Mouse (Mus musculus) layer of hippocampus, adult 11-12 months (tissue): Measurements from ENCODE around the gene Mrpl32.

Source experiments
- DNase-seq: peaks from one replicate; pipeline ENCODE4 v3.0.0; 2022; ENCODE audit warnings: low spot score

Gene Mrpl32

GRCm38 (mm10) chr13:14612926-14613529 is at the start of gene Mrpl32, which contains the start of gene Psma2:
TSS of gene Mrpl32 (minus strand) at chr13:14613165.
TSS of gene Psma2 (plus strand) at chr13:14613240.
- peak; percentile 97 for DNase-seq

- no peak for DNase-seq
Observed at GRCm38 (mm10) chr13:14649301-14649700, 36.3 kb upstream of the Mrpl32 start.

DNA sequence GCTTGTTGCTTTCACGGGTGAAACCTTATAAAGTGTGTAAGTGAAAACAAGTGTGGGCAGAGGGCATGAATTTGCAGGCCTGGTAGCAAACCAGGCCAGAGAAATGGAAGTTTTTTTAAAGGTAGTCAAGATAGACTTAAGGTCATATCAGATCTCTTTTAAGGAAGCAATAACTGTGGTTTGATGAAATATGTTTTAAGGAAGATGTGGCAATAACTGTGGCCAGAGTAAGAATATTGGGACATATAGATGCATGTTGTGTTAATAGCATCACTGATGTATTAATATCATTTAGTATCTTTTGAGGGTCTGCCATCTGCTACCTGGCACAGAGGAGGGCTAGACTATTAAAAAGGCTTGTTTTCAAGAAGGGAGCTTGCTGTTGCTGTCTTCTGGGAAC is 27.0 kb upstream of the Mrpl32 start:
- DNase-seq: no peak

DNA sequence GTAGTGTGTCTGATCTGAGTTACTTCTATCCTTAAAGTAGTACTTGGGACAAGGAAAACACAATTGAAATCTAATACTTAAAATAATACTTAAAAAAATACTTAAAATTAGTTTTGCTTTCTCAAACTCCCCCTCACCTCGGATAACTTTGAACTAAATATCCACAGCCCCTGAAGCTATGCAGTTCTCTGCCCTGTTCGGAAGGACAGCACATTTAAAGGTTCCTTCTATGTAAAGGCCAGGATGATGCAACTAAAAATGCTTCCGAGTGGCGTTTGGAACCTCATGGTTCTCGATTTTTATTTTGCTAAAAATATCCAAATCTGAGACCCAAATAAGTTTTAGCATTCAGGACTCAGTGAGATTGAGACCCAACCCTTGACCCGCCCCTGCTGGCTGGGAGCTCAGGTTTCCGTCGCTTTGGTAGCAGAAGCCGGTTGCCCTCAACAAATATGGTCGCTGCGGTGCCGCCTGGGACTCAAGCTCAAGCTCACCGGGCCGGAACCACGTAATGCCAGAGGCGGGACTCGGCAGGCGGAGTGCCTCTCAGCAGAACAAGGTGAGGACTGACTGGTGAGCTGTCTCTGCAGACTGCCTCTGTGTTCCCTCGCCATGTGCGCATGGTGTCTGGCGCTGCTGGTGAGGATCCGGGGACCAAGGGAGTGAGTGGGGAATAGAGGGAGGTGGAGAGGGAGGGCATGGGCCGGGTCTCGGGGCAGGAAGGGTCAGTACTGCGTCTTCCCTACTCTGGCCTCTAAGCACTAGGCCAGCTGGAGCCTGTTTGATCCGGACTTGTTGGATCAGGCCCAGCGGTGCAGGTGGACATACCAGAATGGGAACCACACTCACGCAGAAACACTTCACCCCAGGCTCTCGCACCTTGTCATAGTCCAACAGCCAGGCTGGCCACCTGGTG is 17.0 kb upstream of the Mrpl32 start, which contains the start of gene AW209491:
Gene AW209491 (plus strand): TSS at position 429 of the 916 bp plus-strand sequence.
- peak; percentile 96 for DNase-seq

DNA sequence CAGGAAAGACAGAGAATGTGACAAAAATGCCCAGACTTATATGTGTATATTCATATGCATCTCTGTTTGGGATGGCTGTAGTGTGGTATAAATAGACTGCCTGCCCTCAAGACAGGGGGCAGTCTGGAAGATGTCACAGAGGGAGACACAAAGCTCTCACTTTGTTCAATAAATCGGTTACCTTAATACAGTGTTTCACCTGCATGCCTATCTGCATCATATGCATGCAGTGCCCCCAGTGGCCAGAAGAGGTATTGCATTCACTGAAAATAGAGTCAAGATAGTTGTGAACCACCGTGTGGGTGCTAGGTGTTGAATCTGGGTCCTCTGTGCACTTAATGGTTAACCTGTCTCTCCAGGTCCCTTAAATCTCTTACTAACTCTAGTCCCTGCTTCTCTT is 5.8 kb upstream of the Mrpl32 start:
- DNase-seq: peak; percentile 73

DNA sequence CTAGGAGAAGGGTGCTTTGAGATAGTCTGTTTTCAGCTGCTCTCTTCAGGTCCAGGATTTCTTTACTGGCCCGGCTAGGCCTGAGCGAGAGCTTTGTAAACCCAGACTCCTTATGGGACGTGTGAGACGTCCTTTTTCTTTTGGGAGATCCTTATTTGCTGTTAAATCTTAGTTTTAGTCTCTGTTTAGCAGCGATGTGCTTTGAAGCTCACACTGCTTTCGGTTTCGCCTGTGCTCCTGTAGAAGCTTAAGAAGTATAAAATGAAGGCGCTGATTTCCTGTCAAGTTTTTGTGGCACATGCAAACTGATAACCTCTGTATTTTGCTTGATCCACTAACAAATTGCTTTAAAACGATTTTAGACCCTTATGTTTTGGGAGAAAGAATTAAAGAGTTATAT is 588 bp upstream of the Mrpl32 start:
- DNase-seq: no peak

GRCm38 (mm10) chr13:14612463-14612862 is 502 bp downstream of the Mrpl32 start:
- no peak for DNase-seq

GRCm38 (mm10) chr13:14607616-14608015 is 5.3 kb downstream of the Mrpl32 start:
- DNase-seq: no peak

GRCm38 (mm10) chr13:14602744-14603143 is 10.2 kb downstream of the Mrpl32 start:
- DNase-seq: no peak

DNA sequence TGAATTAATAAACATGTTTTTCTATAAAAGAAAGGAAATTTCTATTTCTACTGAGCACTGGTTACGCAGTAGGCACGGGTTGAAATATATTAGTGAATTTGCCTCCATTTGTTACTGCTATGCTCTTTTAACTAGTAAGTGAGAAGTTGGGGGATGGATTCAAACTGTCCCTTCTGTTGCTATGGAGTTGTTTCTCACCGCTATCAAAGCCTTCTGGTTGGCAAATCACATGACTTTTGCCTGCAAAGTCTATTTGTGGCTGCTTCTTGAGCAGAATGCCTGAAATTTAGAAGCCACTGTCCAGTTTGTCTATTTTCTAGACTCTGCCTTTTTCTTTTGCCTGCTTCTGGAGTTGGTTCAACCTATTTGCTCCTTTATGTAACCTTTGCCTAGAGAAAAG is 32.6 kb downstream of the Mrpl32 start:
- DNase-seq: no peak

- no peak for DNase-seq
Observed at GRCm38 (mm10) chr13:14574128-14574527, 38.8 kb downstream of the Mrpl32 start.

DNA sequence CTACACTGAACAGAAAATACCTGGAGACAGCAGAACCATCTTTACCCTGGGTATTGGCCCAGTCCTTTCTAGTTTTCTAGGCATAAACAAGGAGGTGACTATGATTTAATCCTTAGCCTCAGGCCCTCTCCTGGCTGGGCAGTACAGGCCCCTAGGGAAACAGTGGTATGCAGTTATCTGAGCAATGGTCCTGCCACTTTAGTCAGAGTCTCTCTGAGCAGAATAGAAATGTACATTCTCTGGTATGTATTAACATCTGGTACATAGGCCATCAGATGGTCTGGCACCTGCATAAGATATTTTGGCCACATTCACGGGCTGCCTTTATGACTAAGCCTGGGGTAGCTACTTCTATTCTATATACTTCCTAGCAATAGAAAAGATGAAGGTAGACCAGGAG is 51.6 kb downstream of the Mrpl32 start:
- DNase-seq: no peak
